Mouse (Mus musculus): ENCODE measurements around the gene Jmjd6. TPM values are rescaled to one million over a fixed set of nuclear protein-coding genes. Genes with fewer than 3 reads are reported as not detected.
"Not testable (repeated sequence)": the region's sequence is repeated elsewhere in the genome, so short reads cannot be mapped to it uniquely, and the experiment has no call there.

The Jmjd6 gene
- total RNA-seq, 2 experiments from 2014 or later, result 26.2 to 32.2 TPM

- no peak overlapping the region for H3K27ac ChIP-seq
- TF ChIP-seq CTCF (conservative IDR thresholded peaks at IDR 0.05), result no peak
- H3K4me3 ChIP-seq, result no peak overlapping the region
- DNase-seq (ENCODE audit: low spot score in 2 of 2), result no peak
Observed at GRCm38 (mm10) chr11:116868129-116868528, 24.9 kb upstream of the Jmjd6 start.

- TF ChIP-seq CTCF (conservative IDR thresholded peaks at IDR 0.05), result no peak
- no peak for DNase-seq (ENCODE audit: low spot score in 2 of 2)
- no peak overlapping the region for H3K27ac ChIP-seq
- H3K4me3 ChIP-seq, result no peak overlapping the region
Observed at GRCm38 (mm10) chr11:116865945-116866585, 22.8 kb upstream of the Jmjd6 start.

GRCm38 (mm10) chr11:116864444-116864843, 21.2 kb upstream of the Jmjd6 start:
- DNase-seq (ENCODE audit: low spot score in 2 of 2), result no peak
- Histone ChIP-seq H3K4me3 (no peak overlapping the region), H3K27ac (no peak overlapping the region)
- no peak for TF ChIP-seq CTCF (conservative IDR thresholded peaks at IDR 0.05)

- Histone ChIP-seq H3K4me3 (no peak overlapping the region), H3K27ac (no peak overlapping the region)
- DNase-seq (ENCODE audit: low spot score in 2 of 2), result no peak
- no peak for TF ChIP-seq CTCF (conservative IDR thresholded peaks at IDR 0.05)
Observed at GRCm38 (mm10) chr11:116857183-116857850, 14.1 kb upstream of the Jmjd6 start.

GRCm38 (mm10) chr11:116854279-116854678, 11.0 kb upstream of the Jmjd6 start:
- peak overlapping the region; percentile 90 for H3K27ac ChIP-seq
- no peak for TF ChIP-seq CTCF (conservative IDR thresholded peaks at IDR 0.05)
- DNase-seq (ENCODE audit: low spot score in 2 of 2), result no peak
- peak overlapping the region; percentile 78 for H3K4me3 ChIP-seq

- TF ChIP-seq CTCF (conservative IDR thresholded peaks at IDR 0.05), result no peak
- H3K27ac ChIP-seq, result peak overlapping the region; percentile 90
Observed at GRCm38 (mm10) chr11:116853512-116853928, 10.3 kb upstream of the Jmjd6 start.

GRCm38 (mm10) chr11:116852891-116853511, 9.8 kb upstream of the Jmjd6 start, which contains the start of gene Srsf2:
Gene Srsf2 (minus strand): TSS chr11:116853094.
- peak within 1 kb of the TSS; percentile 78 for H3K4me3 ChIP-seq
- DNase-seq (ENCODE audit: low spot score in 2 of 2), result peak; percentile 96
- peak within 1 kb of the TSS; percentile 90 for H3K27ac ChIP-seq
- no peak for TF ChIP-seq CTCF (conservative IDR thresholded peaks at IDR 0.05)

More at GRCm38 (mm10) chr11:116853512-116853928, 10.3 kb upstream of the Jmjd6 start:
- peak overlapping the region; percentile 78 for H3K4me3 ChIP-seq
- peak; percentile 96 to 98 for DNase-seq (ENCODE audit: low spot score in 2 of 2)

- TF ChIP-seq CTCF (conservative IDR thresholded peaks at IDR 0.05), result no peak
- Histone ChIP-seq H3K4me3 (peak within 1 kb of the TSS; percentile 78), H3K27ac (peak within 1 kb of the TSS; percentile 90)
- DNase-seq (ENCODE audit: low spot score in 2 of 2), result peak; percentile 67 to 76
Observed at GRCm38 (mm10) chr11:116852291-116852890, 9.1 kb upstream of the Jmjd6 start, which contains the start of gene Mfsd11. Gene Mfsd11 (plus strand): TSS chr11:116852440.

GRCm38 (mm10) chr11:116851576-116852290, 8.5 kb upstream of the Jmjd6 start:
- no peak for TF ChIP-seq CTCF (conservative IDR thresholded peaks at IDR 0.05)
- peak in 1 of 2 experiments; percentile 32 for DNase-seq (ENCODE audit: low spot score in 2 of 2)
- H3K4me3 ChIP-seq, result peak overlapping the region; percentile 78
- peak overlapping the region; percentile 90 for H3K27ac ChIP-seq

- Histone ChIP-seq H3K4me3 (peak overlapping the region; percentile 78), H3K27ac (peak overlapping the region; percentile 40; the same call in 1 of the 2 replicates)
Observed at GRCm38 (mm10) chr11:116850833-116851477, 7.7 kb upstream of the Jmjd6 start.

GRCm38 (mm10) chr11:116850085-116850484, 6.8 kb upstream of the Jmjd6 start:
- 0 out of 2 replicates have a peak overlapping the region, but pooled peaks have one; percentile 40 for H3K27ac ChIP-seq
- H3K4me3 ChIP-seq, result peak overlapping the region; percentile 3; the same call in 1 of the 2 replicates
- DNase-seq (ENCODE audit: low spot score in 2 of 2), result no peak
- TF ChIP-seq CTCF (conservative IDR thresholded peaks at IDR 0.05), result no peak

More at GRCm38 (mm10) chr11:116850833-116851477, 7.7 kb upstream of the Jmjd6 start:
- no peak for DNase-seq (ENCODE audit: low spot score in 2 of 2)
- TF ChIP-seq CTCF (conservative IDR thresholded peaks at IDR 0.05), result no peak

- Histone ChIP-seq H3K4me3 (no peak overlapping the region), H3K27ac (no peak overlapping the region)
- DNase-seq (ENCODE audit: low spot score in 2 of 2), result no peak
- TF ChIP-seq CTCF (conservative IDR thresholded peaks at IDR 0.05), result no peak
Observed at GRCm38 (mm10) chr11:116849587-116849986, 6.3 kb upstream of the Jmjd6 start.

- H3K4me3 ChIP-seq; DNase-seq (ENCODE audit: low spot score in 2 of 2); H3K27ac ChIP-seq: not testable (repeated sequence)
Observed at GRCm38 (mm10) chr11:116848877-116849178, 5.6 kb upstream of the Jmjd6 start.
